Mouse (Mus musculus) erythroblast, embryonic 14.5 days (primary cell): Measurements from ENCODE around the gene Asb13. TPM values are rescaled to one million over a fixed set of nuclear protein-coding genes. Genes with fewer than 3 reads are reported as not detected.

Experiments
- H3K27me3 ChIP-seq: 2 replicates; pipeline ENCODE4 v1.6.1; 2012; ENCODE audit warnings: inconsistent platforms; ENCODE audit not compliant: control insufficient read depth
- H3K36me3 ChIP-seq: 2 replicates; pipeline ENCODE4 v1.6.1; 2012; ENCODE audit warnings: mild to moderate bottlenecking, inconsistent platforms; ENCODE audit not compliant: control insufficient read depth
- H3K4me1 ChIP-seq: 2 replicates; pipeline ENCODE4 v1.6.1; 2012; ENCODE audit warnings: inconsistent platforms; ENCODE audit not compliant: control insufficient read depth
- H3K4me3 ChIP-seq: replicated peaks from 2 replicates; pipeline ENCODE3; 2012; ENCODE audit warnings: moderate library complexity, mild to moderate bottlenecking, inconsistent platforms
- H3K9me3 ChIP-seq: 2 replicates; pipeline ENCODE4 v1.6.1; 2012; ENCODE audit warnings: low read length, inconsistent platforms, mixed read lengths; ENCODE audit not compliant: control insufficient read depth
- GATA1 ChIP-seq: IDR thresholded peaks from 2 replicates; pipeline ENCODE4 v1.6.1; 2012; ENCODE audit warnings: low read length, inconsistent platforms, mixed read lengths
- TAL1 ChIP-seq: IDR thresholded peaks from 3 replicates; pipeline ENCODE4 v1.6.1; 2012; ENCODE audit warnings: low read length, inconsistent platforms, mixed read lengths
- polyA plus RNA-seq: library from polyadenylated mRNA; stranded (reverse); fragments of >175 nt; gene quantifications from 2 replicates; pipeline ENCODE4 v1.2.3, GENCODE M21; 2012

Asb13 gene
- polyA plus RNA-seq, 1 experiment, result 0.01 TPM

DNA sequence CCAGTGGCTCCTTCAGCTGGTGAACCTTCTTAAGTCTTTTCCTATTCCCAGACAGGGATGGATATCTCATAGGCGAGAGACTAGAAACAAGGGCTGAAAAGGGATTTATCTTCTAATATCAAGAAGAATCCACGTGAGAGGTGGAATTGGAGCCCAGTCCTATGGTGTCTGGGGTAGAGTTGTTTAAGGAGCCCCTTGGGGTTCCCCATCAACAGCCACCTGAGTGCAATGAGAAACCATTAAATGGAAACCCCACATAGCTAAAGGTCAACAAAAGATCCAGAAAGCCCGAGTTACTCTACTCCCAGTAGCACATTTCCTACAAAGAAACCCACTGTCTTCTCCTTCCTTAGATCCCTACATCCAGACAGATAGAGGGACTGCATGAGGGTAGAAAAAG, 39.3 kb downstream of the Asb13 start:
- H3K27me3 ChIP-seq, result no peaks in the 10 kb centered on the region
- H3K4me3 ChIP-seq, result no peak overlapping the region
- H3K9me3 ChIP-seq, result no peaks in the 10 kb centered on the region
- no peaks in the 10 kb centered on the region for H3K36me3 ChIP-seq
- TF ChIP-seq TAL1, result no peak
- no peak for TF ChIP-seq GATA1
- no peaks in the 10 kb centered on the region for H3K4me1 ChIP-seq

DNA sequence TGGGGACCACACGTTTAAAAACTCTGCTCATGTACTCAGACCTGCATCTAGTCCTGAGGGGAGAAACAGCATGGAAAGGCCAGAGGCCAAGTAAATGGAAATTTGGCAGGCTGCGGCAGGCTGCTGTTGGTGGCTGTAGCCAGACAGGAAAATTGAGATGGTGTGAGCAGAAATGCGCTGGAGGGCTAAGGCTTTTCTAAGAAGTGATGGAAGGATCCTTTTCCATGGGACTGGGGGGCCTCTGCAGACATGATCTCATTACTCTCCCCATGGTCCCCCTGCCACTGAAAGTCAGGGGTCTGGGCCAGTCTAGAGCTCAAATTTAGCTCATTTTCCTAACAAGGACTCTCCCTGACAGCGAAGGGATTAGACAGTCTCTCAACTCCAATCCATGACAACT, 39.8 kb downstream of the Asb13 start:
- Histone ChIP-seq H3K9me3 (no peaks in the 10 kb centered on the region), H3K36me3 (no peaks in the 10 kb centered on the region), H3K4me1 (no peaks in the 10 kb centered on the region), H3K4me3 (no peak overlapping the region), H3K27me3 (no peaks in the 10 kb centered on the region)
- no peak for TF ChIP-seq TAL1
- TF ChIP-seq GATA1, result no peak

DNA sequence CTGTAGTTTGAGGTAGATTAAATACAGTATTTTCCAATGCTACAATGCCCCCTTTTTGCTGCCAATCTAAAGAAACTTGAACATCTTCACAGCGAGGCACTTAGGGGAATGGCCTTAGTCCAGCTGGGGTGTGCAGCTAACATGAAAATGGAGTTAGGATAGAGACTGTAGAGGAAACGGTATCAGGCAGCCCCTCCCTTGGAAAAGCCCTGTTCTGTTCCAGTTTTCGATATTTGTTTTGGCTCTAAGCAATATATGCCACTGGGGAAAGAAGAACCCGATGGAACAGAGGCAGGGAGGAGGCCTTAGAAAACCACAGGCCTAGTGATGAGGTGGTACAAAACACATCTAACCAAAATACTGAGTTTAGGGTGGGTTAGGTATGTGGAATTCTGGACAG, 42.0 kb downstream of the Asb13 start:
- no peak overlapping the region for H3K4me3 ChIP-seq
- no peaks in the 10 kb centered on the region for H3K27me3 ChIP-seq
- H3K9me3 ChIP-seq, result no peaks in the 10 kb centered on the region
- H3K4me1 ChIP-seq, result no peaks in the 10 kb centered on the region
- no peaks in the 10 kb centered on the region for H3K36me3 ChIP-seq
- TF ChIP-seq TAL1 (no peak), GATA1 (no peak)

DNA sequence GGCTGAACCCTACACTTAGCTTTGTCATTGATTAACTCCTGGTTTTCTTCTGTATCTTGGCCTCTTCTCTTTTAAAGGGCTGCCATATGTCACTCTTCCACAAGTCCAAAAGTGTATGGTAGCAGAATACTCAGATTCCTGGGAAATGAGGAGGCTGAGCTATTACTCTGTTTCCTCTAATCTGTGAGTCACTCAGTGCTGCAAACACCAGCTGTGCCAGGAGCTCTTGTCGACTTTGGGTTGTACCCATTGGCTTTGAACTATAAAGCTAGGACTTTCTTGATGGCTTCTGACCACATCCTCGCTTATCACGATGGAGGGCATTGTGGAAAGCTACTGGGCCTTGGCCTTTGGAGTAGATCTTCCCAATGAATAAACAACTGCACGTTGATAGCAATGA, 45.3 kb downstream of the Asb13 start:
- no peaks in the 10 kb centered on the region for H3K36me3 ChIP-seq
- H3K27me3 ChIP-seq, result no peaks in the 10 kb centered on the region
- TF ChIP-seq GATA1 (no peak), TAL1 (no peak)
- no peaks in the 10 kb centered on the region for H3K9me3 ChIP-seq
- H3K4me3 ChIP-seq, result no peak overlapping the region
- H3K4me1 ChIP-seq, result no peaks in the 10 kb centered on the region

DNA sequence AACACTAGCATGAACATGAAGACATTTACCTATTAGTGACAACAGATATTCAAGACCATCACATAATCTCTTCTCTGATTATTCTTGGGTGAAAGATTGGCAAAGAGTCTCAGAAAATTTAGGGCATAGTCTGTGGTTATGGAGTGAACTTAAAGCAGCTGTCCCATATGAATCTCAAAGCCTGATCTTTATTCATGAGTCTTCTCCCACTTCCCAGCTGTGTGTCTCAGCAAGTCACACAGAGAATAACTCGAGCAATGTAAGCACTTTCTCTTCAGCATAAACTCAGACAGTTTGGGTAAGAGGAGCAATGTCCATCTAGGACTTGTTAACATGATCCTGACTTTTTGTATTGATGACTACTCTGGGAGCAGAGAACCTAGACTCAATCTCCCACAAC, 52.5 kb downstream of the Asb13 start:
- H3K9me3 ChIP-seq, result no peaks in the 10 kb centered on the region
- H3K27me3 ChIP-seq, result no peaks in the 10 kb centered on the region
- no peaks in the 10 kb centered on the region for H3K4me1 ChIP-seq
- H3K36me3 ChIP-seq, result no peaks in the 10 kb centered on the region
- H3K4me3 ChIP-seq, result no peak overlapping the region
- TF ChIP-seq TAL1 (no peak), GATA1 (no peak)

DNA sequence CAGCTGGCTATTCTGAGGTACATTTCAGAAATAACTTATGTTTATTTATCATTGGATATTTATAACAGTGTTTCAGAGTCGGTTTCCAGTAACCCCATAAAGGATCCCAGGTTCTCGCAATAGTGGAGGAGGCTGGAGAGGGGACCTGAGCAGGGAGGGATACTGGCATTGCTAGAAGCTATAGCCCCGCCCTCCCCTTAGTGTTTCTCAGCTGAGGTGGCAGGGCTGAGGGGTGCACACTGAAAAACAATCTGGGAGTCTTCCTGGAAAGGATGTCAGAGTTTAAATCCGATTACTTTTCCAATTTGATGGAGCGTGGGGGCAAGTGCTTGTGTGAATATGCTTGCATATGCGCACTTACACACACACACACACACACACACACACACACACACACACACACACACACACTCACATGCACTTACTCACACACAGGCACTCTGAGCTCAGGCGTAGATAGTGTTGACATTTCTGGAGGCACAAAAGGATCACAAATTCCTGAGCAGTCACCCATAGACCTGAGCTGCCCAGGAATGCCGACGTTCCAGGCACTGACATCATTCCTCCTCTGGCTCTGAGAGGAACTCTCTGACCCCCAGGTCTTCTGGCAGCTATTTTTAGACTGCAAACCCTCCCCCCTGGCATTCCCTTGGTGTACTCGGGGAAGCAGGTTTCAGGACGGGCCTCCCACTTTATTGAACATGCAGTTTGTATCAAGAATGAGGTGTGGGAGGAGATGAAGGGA, 60.9 kb downstream of the Asb13 start:
- Histone ChIP-seq H3K4me1 (no peaks in the 10 kb centered on the region), H3K9me3 (no peaks in the 10 kb centered on the region), H3K4me3 (no peak overlapping the region), H3K27me3 (no peaks in the 10 kb centered on the region), H3K36me3 (no peaks in the 10 kb centered on the region)
- no peak for TF ChIP-seq TAL1
- no peak for TF ChIP-seq GATA1

DNA sequence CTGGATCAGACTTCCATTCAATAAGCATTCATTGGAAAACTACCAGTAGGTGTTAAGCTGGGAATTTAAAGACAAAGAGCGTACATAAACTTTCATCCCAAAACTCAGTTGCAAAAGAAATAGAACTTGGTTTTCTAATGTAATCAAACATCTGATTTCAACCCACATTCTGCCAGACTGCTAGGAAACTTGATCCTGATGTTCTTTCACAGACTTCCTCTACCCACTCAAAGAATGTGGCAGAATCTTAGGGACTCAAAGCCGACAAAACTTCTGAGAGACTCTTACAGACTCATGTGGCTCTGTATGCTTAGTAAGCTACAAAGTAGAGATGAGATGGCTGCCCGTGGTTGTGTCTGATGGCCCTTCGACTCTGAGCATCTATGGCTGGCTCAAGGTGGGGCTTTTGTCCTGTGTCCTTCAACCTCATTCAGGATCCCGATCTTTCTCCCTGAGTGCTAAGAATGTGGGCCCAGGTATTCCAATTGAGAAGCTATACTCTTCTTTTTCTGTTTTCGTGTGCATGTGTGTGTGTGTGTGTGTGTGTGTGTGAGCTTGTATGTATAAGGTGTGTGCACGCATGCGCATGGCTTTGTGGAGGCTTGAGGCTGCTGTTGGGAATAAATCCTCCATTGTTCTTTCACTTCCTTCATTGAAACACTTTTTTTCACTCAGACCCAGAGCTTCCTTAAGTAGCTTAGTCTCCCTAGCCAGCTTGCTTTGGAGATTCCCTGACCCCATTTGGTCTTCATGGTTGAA, 63.3 kb downstream of the Asb13 start:
- no peaks in the 10 kb centered on the region for H3K36me3 ChIP-seq
- no peaks in the 10 kb centered on the region for H3K27me3 ChIP-seq
- H3K4me1 ChIP-seq, result no peaks in the 10 kb centered on the region
- no peak overlapping the region for H3K4me3 ChIP-seq
- H3K9me3 ChIP-seq, result no peaks in the 10 kb centered on the region
- no peak for TF ChIP-seq TAL1
- no peak for TF ChIP-seq GATA1

DNA sequence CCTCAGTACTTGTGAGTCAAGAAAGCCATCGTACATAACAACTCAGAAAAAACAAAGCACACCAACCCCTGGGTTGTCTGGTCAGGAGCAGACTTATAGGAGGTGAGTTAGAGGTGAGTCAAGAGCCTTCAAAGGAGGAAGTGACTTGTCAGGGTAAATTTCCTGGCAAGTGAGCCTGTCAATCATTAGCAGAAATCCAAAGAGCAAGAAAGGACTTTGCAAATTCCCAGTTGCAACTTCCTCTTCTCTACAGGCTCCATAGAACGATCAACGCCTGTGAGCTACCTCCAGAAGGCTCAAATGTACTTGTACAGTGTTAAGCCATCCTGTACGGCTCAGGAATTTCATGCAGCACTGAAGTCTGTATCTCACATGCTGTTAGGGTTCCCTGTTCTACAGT, 66.9 kb downstream of the Asb13 start:
- no peaks in the 10 kb centered on the region for H3K9me3 ChIP-seq
- H3K4me1 ChIP-seq, result no peaks in the 10 kb centered on the region
- no peaks in the 10 kb centered on the region for H3K36me3 ChIP-seq
- H3K4me3 ChIP-seq, result no peak overlapping the region
- TF ChIP-seq TAL1, result no peak
- no peak for TF ChIP-seq GATA1
- no peaks in the 10 kb centered on the region for H3K27me3 ChIP-seq

Other genes starting within 250 kb of the Asb13 start
- 6.2 and 7.3 TPM in 2 replicates for gene Gdi2, start 96.0 kb upstream of the Asb13 start, polyA plus RNA-seq
- gene Fam208b, start 22.9 kb upstream of the Asb13 start, polyA plus RNA-seq, result 0.02 and 0.10 TPM in 2 replicates
- not detected in 2 replicates for gene Calml3, start 170.3 kb downstream of the Asb13 start, polyA plus RNA-seq
- gene Calm4, start 203.7 kb downstream of the Asb13 start, polyA plus RNA-seq, result not detected in 2 replicates
- not detected in 2 replicates for gene Calm5, start 220.1 kb downstream of the Asb13 start, polyA plus RNA-seq